Mouse (Mus musculus): ENCODE measurements around the gene Gm7534. TPM values are rescaled to one million over a fixed set of nuclear protein-coding genes. Genes with fewer than 3 reads are reported as not detected.

The Gm7534 gene
- total RNA-seq, 1 experiment = not detected

GRCm38 (mm10) chr4:134245148-134245843 lies 42.5 kb upstream of the Gm7534 start, which contains the start of gene Zfp593:
Gene Zfp593 (minus strand): TSS chr4:134245592.
- peak within 1 kb of the TSS; percentile 74 to 85 for H3K4me3 ChIP-seq (ENCODE audit: insufficient read depth in 1 of 2, low read depth in 1 of 2, low read length in 2 of 2, poor library complexity in 1 of 2, severe bottlenecking in 1 of 2)
- TF ChIP-seq ZC3H11A (IDR thresholded peaks at IDR 0.05; ENCODE audit: borderline replicate concordance, low read depth, low read length) (no peak), HCFC1 (IDR thresholded peaks at IDR 0.05; ENCODE audit: borderline replicate concordance, insufficient read depth, low read length) (peak; percentile 57; the same call in 1 of the 2 replicates)
- peaks cover 10% of the 10 kb centered on the region; the same call in 1 of the 2 replicates for H3K36me3 ChIP-seq (ENCODE audit: control insufficient read depth, insufficient read depth, low read length, poor library complexity, severe bottlenecking)
- in situ Hi-C loops (cut with MboI; ENCODE audit: low sequenced_read_pairs in 2 of 2, unreplicated experiment in 2 of 2) = no loop called here
- peak; percentile 84 for DNase-seq (ENCODE audit: low read depth, low spot score)
- H3K9ac ChIP-seq (ENCODE audit: insufficient read depth, low read depth, low read length, poor library complexity, severe bottlenecking) = peak within 1 kb of the TSS; percentile 77
- no peaks in the 10 kb centered on the region for H3K9me3 ChIP-seq (ENCODE audit: control insufficient read depth, insufficient read depth, low read depth, low read length)
- peaks cover 0 to 15% of the 10 kb centered on the region in 2 experiments; a peak in 3 of 4 replicates for H3K4me1 ChIP-seq (ENCODE audit: control insufficient read depth in 2 of 2, insufficient read depth in 2 of 2, low read length in 2 of 2, poor library complexity in 1 of 2)
- H3K27ac ChIP-seq (ENCODE audit: insufficient read depth, low read depth, low read length, poor library complexity, severe bottlenecking) = no peak within 1 kb of the TSS; the same call in 1 of the 2 replicates

- in situ Hi-C loops (cut with MboI; ENCODE audit: low sequenced_read_pairs in 2 of 2, unreplicated experiment in 2 of 2) = no loop called here
- Histone ChIP-seq H3K27ac (ENCODE audit: insufficient read depth, low read depth, low read length, poor library complexity, severe bottlenecking) (no peak within 1 kb of the TSS), H3K9me3 (ENCODE audit: control insufficient read depth, insufficient read depth, low read depth, low read length) (no peaks in the 10 kb centered on the region), H3K4me3 (ENCODE audit: insufficient read depth in 1 of 2, low read depth in 1 of 2, low read length in 2 of 2, poor library complexity in 1 of 2, severe bottlenecking in 1 of 2) (peak within 1 kb of the TSS; percentile 74 to 85), H3K9ac (ENCODE audit: insufficient read depth, low read depth, low read length, poor library complexity, severe bottlenecking) (peak within 1 kb of the TSS; percentile 33), H3K4me1 (ENCODE audit: control insufficient read depth in 2 of 2, insufficient read depth in 2 of 2, low read length in 2 of 2, poor library complexity in 1 of 2) (peaks cover 0 to 15% of the 10 kb centered on the region in 2 experiments; a peak in 2 of 4 replicates), H3K36me3 (ENCODE audit: control insufficient read depth, insufficient read depth, low read length, poor library complexity, severe bottlenecking) (peaks cover 10% of the 10 kb centered on the region; the same call in 1 of the 2 replicates)
- DNase-seq (ENCODE audit: low read depth, low spot score) = no peak
- TF ChIP-seq CHD2 (IDR thresholded peaks at IDR 0.05; ENCODE audit: low read depth, low read length) (no peak), HCFC1 (IDR thresholded peaks at IDR 0.05; ENCODE audit: borderline replicate concordance, insufficient read depth, low read length) (no peak), ZC3H11A (IDR thresholded peaks at IDR 0.05; ENCODE audit: borderline replicate concordance, low read depth, low read length) (no peak)
Measured at GRCm38 (mm10) chr4:134243516-134244250, 40.9 kb upstream of the Gm7534 start, which contains the start of gene E130218I03Rik. Gene E130218I03Rik (plus strand): TSS chr4:134243662.

- Histone ChIP-seq H3K27ac (ENCODE audit: insufficient read depth, low read depth, low read length, poor library complexity, severe bottlenecking) (no peak overlapping the region), H3K9me3 (ENCODE audit: control insufficient read depth, insufficient read depth, low read depth, low read length) (no peaks in the 10 kb centered on the region), H3K36me3 (ENCODE audit: control insufficient read depth, insufficient read depth, low read length, poor library complexity, severe bottlenecking) (peaks cover 4% of the 10 kb centered on the region; the same call in 1 of the 2 replicates), H3K4me3 (ENCODE audit: insufficient read depth in 1 of 2, low read depth in 1 of 2, low read length in 2 of 2, poor library complexity in 1 of 2, severe bottlenecking in 1 of 2) (no peak overlapping the region), H3K4me1 (ENCODE audit: control insufficient read depth in 2 of 2, insufficient read depth in 2 of 2, low read length in 2 of 2, poor library complexity in 1 of 2) (peaks cover 2 to 13% of the 10 kb centered on the region in 2 experiments; a peak in 2 of 4 replicates), H3K9ac (ENCODE audit: insufficient read depth, low read depth, low read length, poor library complexity, severe bottlenecking) (no peak overlapping the region)
- DNase-seq (ENCODE audit: low read depth, low spot score) = no peak
- TF ChIP-seq ZNF384 (IDR thresholded peaks at IDR 0.05; ENCODE audit: low read depth, low read length) (no peak), CHD2 (IDR thresholded peaks at IDR 0.05; ENCODE audit: low read depth, low read length) (no peak), HCFC1 (IDR thresholded peaks at IDR 0.05; ENCODE audit: borderline replicate concordance, insufficient read depth, low read length) (no peak), MAFK (IDR thresholded peaks at IDR 0.05; ENCODE audit: insufficient read depth, low read depth, low read length) (no peak), ZC3H11A (IDR thresholded peaks at IDR 0.05; ENCODE audit: borderline replicate concordance, low read depth, low read length) (no peak)
- in situ Hi-C loops (cut with MboI; ENCODE audit: low sequenced_read_pairs in 2 of 2, unreplicated experiment in 2 of 2) = no loop called here
Measured at GRCm38 (mm10) chr4:134238686-134239085, 35.9 kb upstream of the Gm7534 start.

GRCm38 (mm10) chr4:134238279-134238651 lies 35.5 kb upstream of the Gm7534 start, which contains the start of gene Cnksr1:
Gene Cnksr1 (minus strand): TSS chr4:134238399.
- H3K36me3 ChIP-seq (ENCODE audit: control insufficient read depth, insufficient read depth, low read length, poor library complexity, severe bottlenecking) = peaks cover under 1% of the 10 kb centered on the region; the same call in 1 of the 2 replicates
- 0 out of 2 replicates have a peak within 1 kb of the TSS, but pooled peaks have one; percentile 29 for H3K9ac ChIP-seq (ENCODE audit: insufficient read depth, low read depth, low read length, poor library complexity, severe bottlenecking)
- no peak for DNase-seq (ENCODE audit: low read depth, low spot score)
- no peak within 1 kb of the TSS for H3K27ac ChIP-seq (ENCODE audit: insufficient read depth, low read depth, low read length, poor library complexity, severe bottlenecking)
- H3K9me3 ChIP-seq (ENCODE audit: control insufficient read depth, insufficient read depth, low read depth, low read length) = no peaks in the 10 kb centered on the region
- TF ChIP-seq MAFK (IDR thresholded peaks at IDR 0.05; ENCODE audit: insufficient read depth, low read depth, low read length) (no peak), HCFC1 (IDR thresholded peaks at IDR 0.05; ENCODE audit: borderline replicate concordance, insufficient read depth, low read length) (no peak), ZNF384 (IDR thresholded peaks at IDR 0.05; ENCODE audit: low read depth, low read length) (no peak), CHD2 (IDR thresholded peaks at IDR 0.05; ENCODE audit: low read depth, low read length) (no peak)
- in situ Hi-C loops (cut with MboI; ENCODE audit: low sequenced_read_pairs in 2 of 2, unreplicated experiment in 2 of 2) = no loop called here
- peaks cover 2 to 9% of the 10 kb centered on the region in 2 experiments; a peak in 1 of 4 replicates for H3K4me1 ChIP-seq (ENCODE audit: control insufficient read depth in 2 of 2, insufficient read depth in 2 of 2, low read length in 2 of 2, poor library complexity in 1 of 2)
- H3K4me3 ChIP-seq (ENCODE audit: insufficient read depth in 1 of 2, low read depth in 1 of 2, low read length in 2 of 2, poor library complexity in 1 of 2, severe bottlenecking in 1 of 2) = peak within 1 kb of the TSS; percentile 56 to 65
